Mouse (Mus musculus) naive thymus-derived CD4-positive, alpha-beta T cell, adult 2 months (primary cell): ENCODE results near the gene Tmem200b.

Source experiments
- DNase-seq: peaks from one replicate; pipeline ENCODE4 v3.0.0-alpha.2; 2011; ENCODE audit warnings: low read depth

Tmem200b gene

GRCm38 (mm10) chr4:131921461-131922346, at the start of gene Tmem200b:
Tmem200b (plus strand) TSS chr4:131921771.
- no peak for DNase-seq

- no peak for DNase-seq
These were observed 48.8 kb upstream of the Tmem200b start for GRCm38 (mm10) chr4:131872672-131873292.

GRCm38 (mm10) chr4:131873293-131874168, 48.0 kb upstream of the Tmem200b start, which contains the start of gene Srsf4:
Srsf4 (plus strand) TSS chr4:131873617.
- DNase-seq = peak; percentile 97

- no peak for DNase-seq
These were observed 47.4 kb upstream of the Tmem200b start for GRCm38 (mm10) chr4:131874169-131874536.

GRCm38 (mm10) chr4:131874567-131874966, 47.0 kb upstream of the Tmem200b start:
- no peak for DNase-seq

GRCm38 (mm10) chr4:131875242-131875641, 46.3 kb upstream of the Tmem200b start:
- no peak for DNase-seq

- no peak for DNase-seq
These were observed 44.7 kb upstream of the Tmem200b start for GRCm38 (mm10) chr4:131876836-131877235.

GRCm38 (mm10) chr4:131879692-131880091, 41.9 kb upstream of the Tmem200b start:
- DNase-seq = no peak

- peak; percentile 25 for DNase-seq
These were observed 40.3 kb upstream of the Tmem200b start for GRCm38 (mm10) chr4:131881306-131881705.

GRCm38 (mm10) chr4:131883571-131883970, 38.0 kb upstream of the Tmem200b start:
- no peak for DNase-seq

- DNase-seq = no peak
These were observed 36.2 kb upstream of the Tmem200b start for GRCm38 (mm10) chr4:131885376-131885775.

GRCm38 (mm10) chr4:131888564-131888963, 33.0 kb upstream of the Tmem200b start:
- DNase-seq = no peak

- no peak for DNase-seq
These were observed 30.9 kb upstream of the Tmem200b start for GRCm38 (mm10) chr4:131890692-131891091.

- no peak for DNase-seq
These were observed 24.5 kb upstream of the Tmem200b start for GRCm38 (mm10) chr4:131897109-131897508.

- DNase-seq = no peak
These were observed 23.8 kb upstream of the Tmem200b start for GRCm38 (mm10) chr4:131897787-131898186.

GRCm38 (mm10) chr4:131898503-131899179, 22.9 kb upstream of the Tmem200b start:
- DNase-seq = no peak

- no peak for DNase-seq
These were observed 22.4 kb upstream of the Tmem200b start for GRCm38 (mm10) chr4:131899180-131899554.

GRCm38 (mm10) chr4:131901090-131901489, 20.5 kb upstream of the Tmem200b start:
- DNase-seq = no peak

- DNase-seq = peak; percentile 35
These were observed 17.1 kb upstream of the Tmem200b start for GRCm38 (mm10) chr4:131904478-131904877.

- no peak for DNase-seq
These were observed 15.1 kb upstream of the Tmem200b start for GRCm38 (mm10) chr4:131906423-131906822.

- DNase-seq = no peak
These were observed 13.7 kb upstream of the Tmem200b start for GRCm38 (mm10) chr4:131907912-131908311.
